Comparison of ENCODE assay signal across 16 mouse cellular contexts in the genomic region with DNA sequence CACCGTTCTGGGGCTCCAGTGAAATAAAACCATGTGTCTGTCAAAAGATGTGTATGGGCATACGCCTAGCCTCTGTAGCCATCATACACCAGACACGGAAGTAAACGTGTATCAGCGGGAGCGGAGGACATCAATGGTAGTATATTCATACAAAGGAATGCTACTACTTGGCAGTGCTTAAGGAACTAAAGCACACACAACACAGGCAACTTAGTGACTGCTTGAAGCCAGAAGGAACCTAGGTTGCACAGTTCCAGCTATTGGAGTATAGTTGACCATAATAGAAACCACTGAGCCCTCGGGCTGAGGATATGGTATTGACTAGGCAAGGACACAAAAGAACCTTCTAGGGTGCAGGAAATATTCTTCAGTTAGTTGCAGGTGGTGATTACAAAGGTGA. TPM values are rescaled to one million over a fixed set of nuclear protein-coding genes. Genes with fewer than 3 reads are reported as not detected.
DNase-seq lines count a peak whose midpoint lies in the region; ATAC-seq and TF ChIP-seq lines count a peak whose summit lies in the region.
"Had no signal": no experiment of that assay in that cellular context is flagged by ENCODE, and none has a peak within 500 bp of the region (broad histone marks: within the 10 kb centered on the region; RNA-seq: fewer than 3 reads in every experiment).

No protein-coding gene starts in this region.

- no peak for TF ChIP-seq CTCF in lung, embryonic 14.5 days (IDR thresholded peaks at IDR 0.05; ENCODE audit: low read depth)

- peak overlapping the region; percentile 87 for H3K27ac ChIP-seq in lung, embryonic 14.5 days (ENCODE audit: low read depth)
- H3K27ac ChIP-seq in embryonic facial prominence, embryonic 14.5 days (replicated peaks; ENCODE audit: low read depth, low read length) = peak overlapping the region; percentile 68
- H3K27ac ChIP-seq in limb, embryonic 10.5 days = peak overlapping the region; percentile 88
- peak overlapping the region; percentile 80 for H3K27ac ChIP-seq in stomach, embryonic 16.5 days (ENCODE audit: low read length)
- H3K27ac ChIP-seq: forebrain, embryonic 15.5 days; hindbrain, embryonic 12.5 days; liver, embryonic 15.5 days; midbrain, embryonic 13.5 days had no signal

- no peak overlapping the region for H3K9ac ChIP-seq in lung, embryonic 14.5 days
- H3K9ac ChIP-seq in embryonic facial prominence, embryonic 14.5 days (ENCODE audit: low read depth, low read length) = no peak overlapping the region
- no peak overlapping the region for H3K9ac ChIP-seq in stomach, embryonic 16.5 days (ENCODE audit: low read length)
- H3K9ac ChIP-seq: forebrain, embryonic 15.5 days; hindbrain, embryonic 12.5 days; liver, embryonic 15.5 days; midbrain, embryonic 13.5 days; neural tube, embryonic 15.5 days had no signal

- peaks cover 14% of the 10 kb centered on the region; the same call in 1 of the 2 replicates for H3K4me1 ChIP-seq in lung, embryonic 14.5 days (ENCODE audit: insufficient read depth)
- H3K4me1 ChIP-seq in embryonic facial prominence, embryonic 14.5 days (ENCODE audit: control insufficient read depth, insufficient read depth, low read length) = peaks cover 19% of the 10 kb centered on the region
- H3K4me1 ChIP-seq in limb, embryonic 10.5 days = peaks cover 56% of the 10 kb centered on the region
- H3K4me1 ChIP-seq in stomach, embryonic 16.5 days (ENCODE audit: control insufficient read depth, insufficient read depth, low read length) = peaks cover 28% of the 10 kb centered on the region
- H3K4me1 ChIP-seq: forebrain, embryonic 15.5 days had no signal

- 68% methylated on average over 7 of the region's 7 CpGs for WGBS in lung, embryonic 14.5 days
- whole genome bisulfite sequencing in embryonic facial prominence, embryonic 14.5 days = 60% methylated on average over 7 of the region's 7 CpGs
- whole genome bisulfite sequencing in limb, embryonic 10.5 days = 89% methylated on average over 7 of the region's 7 CpGs
- 69% methylated on average over 7 of the region's 7 CpGs for WGBS in stomach, embryonic 16.5 days

- no peak for ATAC-seq in lung, embryonic 14.5 days (ENCODE audit: insufficient read depth)
- no peak for ATAC-seq in embryonic facial prominence, embryonic 14.5 days (ENCODE audit: low read depth)
- no peak for ATAC-seq in stomach, embryonic 16.5 days (ENCODE audit: insufficient read depth, low FRiP score)
- no peak for ATAC-seq in CD4-positive, CD25-positive, alpha-beta regulatory T cell, adult 4 months
- ATAC-seq: forebrain, embryonic 15.5 days; midbrain, embryonic 13.5 days had no signal

- H3K9me3 ChIP-seq in lung, embryonic 14.5 days (ENCODE audit: low read depth, low read length) = no peaks in the 10 kb centered on the region
- H3K9me3 ChIP-seq in embryonic facial prominence, embryonic 14.5 days (ENCODE audit: control insufficient read depth, low read length) = no peaks in the 10 kb centered on the region
- 0 out of 2 replicates have a peak, but pooled peaks cover 2% of the 10 kb centered on the region for H3K9me3 ChIP-seq in limb, embryonic 10.5 days (replicated peaks)
- no peaks in the 10 kb centered on the region; the same call in 1 of the 2 replicates for H3K9me3 ChIP-seq in stomach, embryonic 16.5 days (replicated peaks; ENCODE audit: control insufficient read depth, low read length)
- H3K9me3 ChIP-seq: forebrain, embryonic 15.5 days; liver, embryonic 15.5 days; midbrain, embryonic 13.5 days; neural tube, embryonic 15.5 days had no signal

- peaks cover 22% of the 10 kb centered on the region; the same call in 1 of the 2 replicates for H3K36me3 ChIP-seq in lung, embryonic 14.5 days (ENCODE audit: insufficient read depth)
- peaks cover 27% of the 10 kb centered on the region for H3K36me3 ChIP-seq in embryonic facial prominence, embryonic 14.5 days (ENCODE audit: control insufficient read depth, insufficient read depth, low read length)
- H3K36me3 ChIP-seq in limb, embryonic 10.5 days = peaks cover 31% of the 10 kb centered on the region
- H3K36me3 ChIP-seq in stomach, embryonic 16.5 days (ENCODE audit: control insufficient read depth, insufficient read depth, low read length) = peaks cover 8% of the 10 kb centered on the region; the same call in 1 of the 2 replicates
- H3K36me3 ChIP-seq: liver, embryonic 15.5 days; neural tube, embryonic 15.5 days had no signal

- H3K4me2 ChIP-seq in lung, embryonic 14.5 days = no peak overlapping the region
- no peak overlapping the region for H3K4me2 ChIP-seq in embryonic facial prominence, embryonic 14.5 days (ENCODE audit: low read depth, low read length)
- no peak overlapping the region for H3K4me2 ChIP-seq in stomach, embryonic 16.5 days (ENCODE audit: low read depth, low read length)
- H3K4me2 ChIP-seq: forebrain, embryonic 15.5 days; hindbrain, embryonic 12.5 days; liver, embryonic 15.5 days; midbrain, embryonic 13.5 days; neural tube, embryonic 15.5 days had no signal

- no peaks in the 10 kb centered on the region for H3K27me3 ChIP-seq in lung, embryonic 14.5 days (ENCODE audit: insufficient read depth, low read length)
- H3K27me3 ChIP-seq in embryonic facial prominence, embryonic 14.5 days (replicated peaks; ENCODE audit: control insufficient read depth, insufficient read depth, low read length) = no peaks in the 10 kb centered on the region
- no peaks in the 10 kb centered on the region for H3K27me3 ChIP-seq in limb, embryonic 10.5 days (ENCODE audit: low read depth, poor library complexity, severe bottlenecking)
- H3K27me3 ChIP-seq in stomach, embryonic 16.5 days (ENCODE audit: control insufficient read depth, insufficient read depth, low read length) = no peaks in the 10 kb centered on the region
- H3K27me3 ChIP-seq: forebrain, embryonic 15.5 days; hindbrain, embryonic 12.5 days; liver, embryonic 15.5 days; midbrain, embryonic 13.5 days; neural tube, embryonic 15.5 days had no signal

- no peak overlapping the region for H3K4me3 ChIP-seq in lung, embryonic 14.5 days (ENCODE audit: low read depth, low read length)
- H3K4me3 ChIP-seq in embryonic facial prominence, embryonic 14.5 days (ENCODE audit: low read depth, low read length) = no peak overlapping the region
- no peak overlapping the region for H3K4me3 ChIP-seq in limb, embryonic 10.5 days
- H3K4me3 ChIP-seq in stomach, embryonic 16.5 days (replicated peaks; ENCODE audit: low read length) = no peak overlapping the region
- H3K4me3 ChIP-seq: erythroblast, embryonic 14.5 days; forebrain, embryonic 15.5 days; hindbrain, embryonic 12.5 days; liver, embryonic 15.5 days; midbrain, embryonic 13.5 days; myocyte; neural tube, embryonic 15.5 days had no signal

- DNase-seq in lung, embryonic 14.5 days = no peak
- DNase-seq in lung, postnatal 10 days = no peak
- no peak for DNase-seq in embryonic facial prominence, embryonic 14.5 days (ENCODE audit: low spot score)
- DNase-seq in limb, embryonic 10.5 days (ENCODE audit: low spot score) = no peak
- no peak for DNase-seq in yolk sac, embryonic 10.5 days (ENCODE audit: low spot score)
- DNase-seq: cerebellum, adult 9-11 months; right cerebral cortex, postnatal 25 days had no signal

RNA-seq across cellular contexts. Expression of gene Sdc1, which starts 26.8 kb away (rescaled TPM):
- 101 TPM in 2 replicates for polyA plus RNA-seq in lung, embryonic 14.5 days (2014; fragmentation: Nextera tagmentation; extraction: Ambion mirVana)
- 113 and 143 TPM in 2 replicates for polyA plus RNA-seq in embryonic facial prominence, embryonic 14.5 days (2014; fragmentation: Nextera tagmentation; extraction: Ambion mirVana)
- polyA plus RNA-seq in limb, embryonic 10.5 days (2016; fragmentation: Nextera tagmentation; extraction: Ambion mirVana) = 245 and 261 TPM in 2 replicates
- polyA plus RNA-seq in stomach, embryonic 16.5 days (2015; fragmentation: Nextera tagmentation; extraction: Ambion mirVana) = 181 and 205 TPM in 2 replicates
- polyA plus RNA-seq in CD4-positive, CD25-positive, alpha-beta regulatory T cell, adult 4 months (2017; shearing (Covaris generic)) = under 1 TPM; 0.42 to 0.46 TPM

Comparison
In these comparisons a context has a peak if more than half of its experiments do, and no peak if none do; other contexts are left out.
1. RNA of gene Sdc1, which starts 26.8 kb away (polyA plus RNA-seq): 245 to 261 TPM in limb, embryonic 10.5 days, 181 to 205 TPM in stomach, embryonic 16.5 days, 113 to 143 TPM in embryonic facial prominence, embryonic 14.5 days and 101 TPM in lung, embryonic 14.5 days; 0.42 to 0.46 TPM in CD4-positive, CD25-positive, alpha-beta regulatory T cell, adult 4 months; every median in the first group is over 10 times any median in the second.
2. Peak in every context shown above with its lines, with median percentiles within 50 percentile points of each other: H3K27ac ChIP-seq.